In genomic region chr4:45798964-45799363, GRCm38 (mm10) we compare ENCODE assay signal across 8 mouse cellular contexts. TPM values are rescaled to one million over a fixed set of nuclear protein-coding genes. Genes with fewer than 3 reads are reported as not detected.
DNase-seq lines count a peak whose midpoint lies in the region; ATAC-seq and TF ChIP-seq lines count a peak whose summit lies in the region.

TSS of gene Aldh1b1 (plus strand) at chr4:45799022.

- H3K4me3 ChIP-seq in forebrain, embryonic 10.5 days, result peak within 1 kb of the TSS; percentile 55
- H3K4me3 ChIP-seq in heart, embryonic 14.5 days (ENCODE audit: control insufficient read depth in 1 of 2, insufficient read depth in 1 of 2, low read depth in 1 of 2, low read length in 2 of 2), result peak within 1 kb of the TSS; percentile 53 to 60
- peak within 1 kb of the TSS; percentile 43 for H3K4me3 ChIP-seq in kidney, postnatal 0 days (replicated peaks; ENCODE audit: low read depth, low read length)
- H3K4me3 ChIP-seq in liver, adult 2 months (ENCODE audit: insufficient read depth, low read depth, low read length), result peak within 1 kb of the TSS; percentile 89
- peak within 1 kb of the TSS; percentile 54 for H3K4me3 ChIP-seq in midbrain, postnatal 0 days (ENCODE audit: low read depth, low read length)

- no peaks in the 10 kb centered on the region; the same call in 1 of the 2 replicates for H3K9me3 ChIP-seq in forebrain, embryonic 10.5 days
- H3K9me3 ChIP-seq in heart, embryonic 14.5 days (ENCODE audit: control insufficient read depth, low read length), result no peaks in the 10 kb centered on the region
- no peaks in the 10 kb centered on the region for H3K9me3 ChIP-seq in kidney, postnatal 0 days (replicated peaks; ENCODE audit: low read length)
- no peaks in the 10 kb centered on the region for H3K9me3 ChIP-seq in midbrain, postnatal 0 days (ENCODE audit: low read length)

- H3K9ac ChIP-seq in heart, embryonic 14.5 days (ENCODE audit: low read length), result peak within 1 kb of the TSS; percentile 78
- peak within 1 kb of the TSS; percentile 52; the same call in 1 of the 2 replicates for H3K9ac ChIP-seq in kidney, postnatal 0 days (ENCODE audit: low read depth, low read length)
- peak within 1 kb of the TSS; percentile 79 for H3K9ac ChIP-seq in liver, adult 2 months (ENCODE audit: low read depth, low read length)
- peak within 1 kb of the TSS; percentile 65 for H3K9ac ChIP-seq in midbrain, postnatal 0 days (replicated peaks; ENCODE audit: low read length, poor library complexity, severe bottlenecking)

- peak within 1 kb of the TSS; percentile 75 for H3K27ac ChIP-seq in forebrain, embryonic 10.5 days
- H3K27ac ChIP-seq in heart, embryonic 14.5 days (replicated peaks in 1 of 2; ENCODE audit: control insufficient read depth in 1 of 2, insufficient read depth in 1 of 2, low read depth in 2 of 2, low read length in 2 of 2), result peak within 1 kb of the TSS; percentile 70 to 76
- H3K27ac ChIP-seq in kidney, postnatal 0 days, result no peak within 1 kb of the TSS
- 0 out of 2 replicates have a peak within 1 kb of the TSS, but pooled peaks have one; percentile 31 for H3K27ac ChIP-seq in liver, adult 2 months (replicated peaks; ENCODE audit: insufficient read depth, low read depth, low read length)
- peak within 1 kb of the TSS; percentile 62; the same call in 1 of the 2 replicates for H3K27ac ChIP-seq in midbrain, postnatal 0 days (ENCODE audit: low read depth, low read length)

- peak; percentile 13 for DNase-seq in cerebellum, adult 8-10 months
- no peak for DNase-seq in cerebellum, adult 9-10 months
- peak; percentile 81 for DNase-seq in forebrain, embryonic 10.5 days (ENCODE audit: extremely low spot score, low spot score)
- peak; percentile 87 for DNase-seq in kidney, postnatal 0 days (ENCODE audit: low spot score)
- peak; percentile 60 for DNase-seq in liver, adult 2 months (ENCODE audit: extremely low read depth, low read depth, low spot score)
- DNase-seq in midbrain, postnatal 0 days (ENCODE audit: low spot score), result peak; percentile 77
- DNase-seq in spleen, postnatal 14 days (ENCODE audit: low spot score in 2 of 2), result peak; percentile 50 to 60

- peaks cover 30% of the 10 kb centered on the region for H3K4me1 ChIP-seq in forebrain, embryonic 10.5 days
- peaks cover 28 to 47% of the 10 kb centered on the region in 2 experiments for H3K4me1 ChIP-seq in heart, embryonic 14.5 days (ENCODE audit: control insufficient read depth in 2 of 2, insufficient read depth in 2 of 2, low read length in 2 of 2)
- 0 out of 2 replicates have a peak, but pooled peaks cover 4% of the 10 kb centered on the region for H3K4me1 ChIP-seq in kidney, postnatal 0 days (replicated peaks; ENCODE audit: insufficient read depth, low read length)
- H3K4me1 ChIP-seq in liver, adult 2 months (ENCODE audit: control insufficient read depth, insufficient read depth, low read length), result peaks cover 4% of the 10 kb centered on the region
- H3K4me1 ChIP-seq in midbrain, postnatal 0 days (ENCODE audit: insufficient read depth, low read length), result peaks cover 5% of the 10 kb centered on the region; the same call in 1 of the 2 replicates

- peak within 1 kb of the TSS; percentile 74 for H3K4me2 ChIP-seq in heart, embryonic 14.5 days (ENCODE audit: low read length)
- peak within 1 kb of the TSS; percentile 92 for H3K4me2 ChIP-seq in kidney, postnatal 0 days (ENCODE audit: low read length)
- peak within 1 kb of the TSS; percentile 78 for H3K4me2 ChIP-seq in midbrain, postnatal 0 days (ENCODE audit: low read depth, low read length, poor library complexity, severe bottlenecking)

- under 1% methylated on average over 26 of the region's 26 CpGs for WGBS in forebrain, embryonic 10.5 days
- WGBS in heart, embryonic 14.5 days, result under 1% methylated on average over 26 of the region's 26 CpGs
- under 1% methylated on average over 26 of the region's 26 CpGs for WGBS in kidney, postnatal 0 days
- 1% methylated on average over 26 of the region's 26 CpGs for WGBS in liver, adult 2 months
- WGBS in midbrain, postnatal 0 days, result under 1% methylated on average over 26 of the region's 26 CpGs

- H3K79me2 ChIP-seq in liver, adult 2 months (ENCODE audit: control insufficient read depth, insufficient read depth, low read length), result no peaks in the 10 kb centered on the region

- peaks cover 16% of the 10 kb centered on the region for H3K36me3 ChIP-seq in forebrain, embryonic 10.5 days (replicated peaks)
- H3K36me3 ChIP-seq in heart, embryonic 14.5 days (ENCODE audit: control insufficient read depth, insufficient read depth, low read length), result peaks cover 17% of the 10 kb centered on the region
- no peaks in the 10 kb centered on the region for H3K36me3 ChIP-seq in kidney, postnatal 0 days (ENCODE audit: insufficient read depth, low read length)
- no peaks in the 10 kb centered on the region for H3K36me3 ChIP-seq in liver, adult 2 months (ENCODE audit: control insufficient read depth, insufficient read depth, low read length)
- peaks cover 4% of the 10 kb centered on the region; the same call in 1 of the 2 replicates for H3K36me3 ChIP-seq in midbrain, postnatal 0 days (ENCODE audit: insufficient read depth, low read length)

- no peak for TF ChIP-seq POLR2A in liver, adult 2 months (IDR thresholded peaks at IDR 0.05; ENCODE audit: extremely low read depth, insufficient read depth, low read length)

- ATAC-seq in heart, embryonic 14.5 days (ENCODE audit: insufficient number of reproducible peaks, insufficient read depth, low FRiP score, low read depth), result peak; percentile 77
- peak; percentile 77 for ATAC-seq in kidney, postnatal 0 days (replicated peaks; ENCODE audit: low FRiP score, low read depth)
- ATAC-seq in midbrain, postnatal 0 days (ENCODE audit: low FRiP score), result peak; percentile 70

- no peak for TF ChIP-seq CTCF in kidney, postnatal 0 days (IDR thresholded peaks at IDR 0.05; ENCODE audit: low read depth)
- TF ChIP-seq CTCF in liver, adult 2 months (IDR thresholded peaks at IDR 0.05; ENCODE audit: low read depth, low read length), result 0 out of 2 replicates have a peak, but pooled peaks have one; percentile 6
- no peak for TF ChIP-seq CTCF in midbrain, postnatal 0 days (IDR thresholded peaks at IDR 0.05)

- H3K27me3 ChIP-seq in forebrain, embryonic 10.5 days (ENCODE audit: poor library complexity, severe bottlenecking), result peaks cover 23% of the 10 kb centered on the region
- H3K27me3 ChIP-seq in heart, embryonic 14.5 days (ENCODE audit: control insufficient read depth, insufficient read depth, low read length), result no peaks in the 10 kb centered on the region
- no peaks in the 10 kb centered on the region for H3K27me3 ChIP-seq in kidney, postnatal 0 days (ENCODE audit: insufficient read depth, low read length)
- no peaks in the 10 kb centered on the region for H3K27me3 ChIP-seq in liver, adult 2 months (ENCODE audit: control insufficient read depth, insufficient read depth, low read length)
- no peaks in the 10 kb centered on the region for H3K27me3 ChIP-seq in midbrain, postnatal 0 days (ENCODE audit: insufficient read depth, low read length)

RNA-seq across cellular contexts. Expression of gene Aldh1b1, which starts in this region (rescaled TPM):
- polyA plus RNA-seq in forebrain, embryonic 10.5 days (2016; fragmentation: Nextera tagmentation; extraction: Ambion mirVana), result 3.6 and 4.3 TPM in 2 replicates
- polyA plus RNA-seq in heart, embryonic 14.5 days (2014; fragmentation: Nextera tagmentation; extraction: Ambion mirVana), result 68.7 and 75.0 TPM in 2 replicates
- 9.7 and 12.1 TPM in 2 replicates for polyA plus RNA-seq in kidney, postnatal 0 days (2015; fragmentation: Nextera tagmentation; extraction: Ambion mirVana)
- 80.3 and 156 TPM in 2 replicates for total RNA-seq in liver, adult 2 months (2014; rRNA removed)
- polyA plus RNA-seq in liver, adult 2 months (2012; rRNA removed), result 96.4 and 108 TPM in 2 replicates
- 17.6 and 20.3 TPM in 2 replicates for total RNA-seq in midbrain, postnatal 0 days (2014; rRNA removed)
- 22.6 and 23.6 TPM in 2 replicates for polyA plus RNA-seq in midbrain, postnatal 0 days (2015; fragmentation: Nextera tagmentation; extraction: Ambion mirVana)
